Mouse (Mus musculus) lung, postnatal 10 days (tissue): ENCODE data around the gene Mrps26.
"Not testable (repeated sequence)": the region's sequence is repeated elsewhere in the genome, so short reads cannot be mapped to it uniquely, and the experiment has no call there.

Experiments
- DNase-seq: peaks from one replicate; pipeline ENCODE4 v3.0.0; 2021

Gene Mrps26

GRCm38 (mm10) chr2:130563212-130564055, at the start of gene Mrps26:
Mrps26 (plus strand) TSS chr2:130563742.
- DNase-seq, result peak; percentile 97

- DNase-seq, result no peak
These were observed 49.6 kb upstream of the Mrps26 start for GRCm38 (mm10) chr2:130513907-130514306.

- no peak for DNase-seq
These were observed 47.8 kb upstream of the Mrps26 start for GRCm38 (mm10) chr2:130515791-130516190.

GRCm38 (mm10) chr2:130521927-130522326, 41.6 kb upstream of the Mrps26 start:
- no peak for DNase-seq

- not testable (repeated sequence) for DNase-seq
These were observed 38.1 kb upstream of the Mrps26 start for GRCm38 (mm10) chr2:130525480-130525879.

- no peak for DNase-seq
These were observed 35.1 kb upstream of the Mrps26 start for GRCm38 (mm10) chr2:130528457-130528856.

- DNase-seq, result no peak
These were observed 34.3 kb upstream of the Mrps26 start for GRCm38 (mm10) chr2:130529290-130529689.

- no peak for DNase-seq
These were observed 33.6 kb upstream of the Mrps26 start for GRCm38 (mm10) chr2:130529925-130530324.

GRCm38 (mm10) chr2:130532201-130532600, 31.3 kb upstream of the Mrps26 start:
- DNase-seq, result no peak

- no peak for DNase-seq
These were observed 28.5 kb upstream of the Mrps26 start for GRCm38 (mm10) chr2:130535017-130535416.

- DNase-seq, result no peak
These were observed 26.7 kb upstream of the Mrps26 start for GRCm38 (mm10) chr2:130536890-130537289.

GRCm38 (mm10) chr2:130538876-130539546, 24.5 kb upstream of the Mrps26 start:
- no peak for DNase-seq

- DNase-seq, result no peak
These were observed 23.3 kb upstream of the Mrps26 start for GRCm38 (mm10) chr2:130540266-130540665.

GRCm38 (mm10) chr2:130546957-130547356, 16.6 kb upstream of the Mrps26 start:
- no peak for DNase-seq

- DNase-seq, result no peak
These were observed 8.7 kb upstream of the Mrps26 start for GRCm38 (mm10) chr2:130554841-130555240.

- no peak for DNase-seq
These were observed 7.2 kb upstream of the Mrps26 start for GRCm38 (mm10) chr2:130556292-130556691.

- no peak for DNase-seq
These were observed 6.1 kb upstream of the Mrps26 start for GRCm38 (mm10) chr2:130557462-130557861.

GRCm38 (mm10) chr2:130558015-130558414, 5.5 kb upstream of the Mrps26 start:
- no peak for DNase-seq

- peak; percentile 27 for DNase-seq
These were observed 521 bp downstream of the Mrps26 start for GRCm38 (mm10) chr2:130564063-130564462.

- no peak for DNase-seq
These were observed 1.4 kb downstream of the Mrps26 start for GRCm38 (mm10) chr2:130564983-130565382.

- no peak for DNase-seq
These were observed 5.4 kb downstream of the Mrps26 start for GRCm38 (mm10) chr2:130568921-130569320.

GRCm38 (mm10) chr2:130569926-130570325, 6.4 kb downstream of the Mrps26 start:
- no peak for DNase-seq

- no peak for DNase-seq
These were observed 11.4 kb downstream of the Mrps26 start for GRCm38 (mm10) chr2:130574960-130575359.

GRCm38 (mm10) chr2:130575873-130576272, 12.3 kb downstream of the Mrps26 start, which contains the start of gene Oxt:
Oxt (plus strand) TSS chr2:130576173.
- DNase-seq, result no peak
